Mouse (Mus musculus) intestine, postnatal 0 days (tissue): ENCODE measurements at regions not wholly inside any gene's neighbourhood (a gene's known extent, or its start where the extent isn't known, plus 50 kb on each side); places are given as distances from the start of the nearest gene placed in this dataset.

Experiments used
- ATAC-seq: fragments of 200-750 bp; cut with Nextera tagmentation; 2 replicates; pipeline ENCODE4 v1.8.0; 2017; ENCODE audit warnings: mild to moderate bottlenecking, moderate TSS enrichment, moderate library complexity
- H3K27ac ChIP-seq: fragments of 300-500 bp; sonication (generic); 2 replicates; pipeline ENCODE4 v1.5.1; 2014; ENCODE audit warnings: mild to moderate bottlenecking, low read depth, low read length, moderate library complexity
- H3K27me3 ChIP-seq: fragments of 300-500 bp; sonication (generic); replicated peaks from 2 replicates; pipeline ENCODE4 v1.6.1; 2014; ENCODE audit warnings: low read length, mixed read lengths; ENCODE audit not compliant: control insufficient read depth, insufficient read depth
- H3K36me3 ChIP-seq: fragments of 300-500 bp; sonication (generic); 2 replicates; pipeline ENCODE4 v1.6.1; 2014; ENCODE audit warnings: mild to moderate bottlenecking, moderate library complexity; ENCODE audit not compliant: control insufficient read depth, insufficient read depth
- H3K4me1 ChIP-seq: fragments of 300-500 bp; sonication (generic); replicated peaks from 2 replicates; pipeline ENCODE4 v1.6.1; 2014; ENCODE audit warnings: antibody characterized with exemption, low read length, mixed read lengths; ENCODE audit not compliant: control insufficient read depth, insufficient read depth
- H3K4me2 ChIP-seq: fragments of 300-500 bp; sonication (generic); replicated peaks from 2 replicates; pipeline ENCODE4 v1.6.1; 2014; ENCODE audit warnings: low read depth, mild to moderate bottlenecking, moderate library complexity
- H3K4me3 ChIP-seq: fragments of 300-500 bp; sonication (generic); 2 replicates; pipeline ENCODE4 v1.5.1; 2014; ENCODE audit warnings: low read depth, low read length
- H3K9ac ChIP-seq: fragments of 300-500 bp; sonication (generic); 2 replicates; pipeline ENCODE4 v1.6.1; 2014; ENCODE audit warnings: mild to moderate bottlenecking, low read depth, low read length
- H3K9me3 ChIP-seq: fragments of 300-500 bp; sonication (generic); 2 replicates; pipeline ENCODE4 v1.6.1; 2016; ENCODE audit warnings: mixed run types; ENCODE audit not compliant: control insufficient read depth
- CTCF ChIP-seq: sonication (generic); IDR thresholded peaks from 2 replicates; pipeline ENCODE4 v1.5.1; 2016; ENCODE audit warnings: low read depth, mild to moderate bottlenecking, control low read depth, antibody characterized with exemption, moderate library complexity
- WGBS: fragments of 180-500 bp; shearing (Covaris S2); extraction: QIAGEN DNeasy Blood & Tissue Kit; methylation state at CpG from one replicate; pipeline ENCODE4 v1.1.7; 2014; 5-methylcytosine and 5-hydroxymethylcytosine counted together

DNA sequence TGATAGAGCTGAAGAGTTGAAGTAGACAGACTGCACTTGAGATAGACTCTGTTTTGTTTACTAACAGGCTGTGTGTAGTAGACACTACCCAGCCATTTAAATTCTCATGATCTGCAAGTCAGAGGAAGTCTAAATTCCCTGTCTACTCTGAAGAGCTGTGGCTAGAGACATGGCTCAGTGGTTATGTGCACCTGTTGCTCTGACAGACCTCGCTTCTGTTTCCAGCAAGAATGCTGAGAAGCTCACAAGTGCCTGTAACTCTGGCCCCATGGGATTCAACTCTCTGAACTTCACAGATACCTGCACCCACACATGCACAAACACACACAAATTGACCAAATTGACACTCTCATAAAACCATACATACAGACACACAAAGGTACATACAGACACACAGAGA lies 543.4 kb upstream of the Intu start:
- Histone ChIP-seq H3K4me3 (no peak overlapping the region), H3K27me3 (no peaks in the 10 kb centered on the region), H3K9ac (no peak overlapping the region), H3K4me2 (no peak overlapping the region), H3K4me1 (no peaks in the 10 kb centered on the region), H3K27ac (no peak overlapping the region), H3K9me3 (no peaks in the 10 kb centered on the region), H3K36me3 (no peaks in the 10 kb centered on the region)
- WGBS, result 86% methylated on average over 1 of the region's 1 CpGs
- no peak for ATAC-seq
- TF ChIP-seq CTCF, result no peak

DNA sequence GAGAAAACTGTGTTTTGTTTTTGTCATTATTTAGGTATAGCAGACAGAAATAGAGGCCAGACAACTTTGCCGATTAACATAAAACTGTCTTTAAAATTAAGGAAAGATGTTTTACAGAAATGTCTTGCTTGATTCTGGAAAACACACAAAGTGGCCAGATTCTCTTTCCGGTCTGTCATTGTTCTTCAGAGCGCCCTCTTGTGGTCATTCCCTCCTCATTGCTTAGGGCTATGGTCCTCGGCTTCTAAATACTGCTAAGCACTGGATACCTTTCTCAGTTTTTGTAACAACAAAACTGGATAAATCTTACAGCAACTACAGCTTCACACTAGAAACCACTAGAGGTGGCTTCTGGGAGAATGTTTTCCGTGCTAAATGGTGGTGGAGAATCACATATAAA lies 532.5 kb upstream of the Intu start:
- no peak for ATAC-seq
- 40% methylated on average over 5 of the region's 5 CpGs for WGBS

DNA sequence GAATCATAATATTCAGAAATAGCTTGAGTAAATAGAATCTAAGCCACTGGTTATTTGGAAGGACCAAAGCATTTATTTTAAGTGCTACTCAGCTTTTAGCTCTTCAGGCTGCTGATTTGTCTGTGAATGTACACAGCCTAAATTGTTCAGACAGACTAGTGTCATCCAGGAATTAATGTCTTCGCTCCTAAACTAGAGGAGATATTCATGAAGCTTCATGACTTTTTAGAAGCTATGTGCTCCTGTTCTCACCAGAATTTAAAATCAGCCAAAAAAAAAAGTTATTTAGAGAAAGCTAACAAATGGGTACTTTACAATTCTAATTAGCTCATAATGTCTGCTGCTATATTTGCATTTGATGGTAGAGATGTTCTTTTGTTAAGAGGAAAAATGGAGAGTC lies 531.2 kb upstream of the Intu start:
- H3K4me2 ChIP-seq, result no peak overlapping the region
- H3K4me3 ChIP-seq, result no peak overlapping the region
- H3K36me3 ChIP-seq, result no peaks in the 10 kb centered on the region
- no peak for TF ChIP-seq CTCF
- H3K27me3 ChIP-seq, result no peaks in the 10 kb centered on the region
- H3K9me3 ChIP-seq, result no peaks in the 10 kb centered on the region
- H3K9ac ChIP-seq, result no peak overlapping the region
- 90% methylated on average over 1 of the region's 1 CpGs for WGBS
- ATAC-seq, result no peak
- no peaks in the 10 kb centered on the region for H3K4me1 ChIP-seq
- no peak overlapping the region for H3K27ac ChIP-seq

More for the DNA sequence above, 532.5 kb upstream of the Intu start:
- Histone ChIP-seq H3K36me3 (no peaks in the 10 kb centered on the region), H3K4me1 (no peaks in the 10 kb centered on the region), H3K4me2 (no peak overlapping the region), H3K27me3 (no peaks in the 10 kb centered on the region), H3K9ac (no peak overlapping the region), H3K4me3 (no peak overlapping the region), H3K9me3 (no peaks in the 10 kb centered on the region), H3K27ac (no peak overlapping the region)
- TF ChIP-seq CTCF, result peak; percentile 65

DNA sequence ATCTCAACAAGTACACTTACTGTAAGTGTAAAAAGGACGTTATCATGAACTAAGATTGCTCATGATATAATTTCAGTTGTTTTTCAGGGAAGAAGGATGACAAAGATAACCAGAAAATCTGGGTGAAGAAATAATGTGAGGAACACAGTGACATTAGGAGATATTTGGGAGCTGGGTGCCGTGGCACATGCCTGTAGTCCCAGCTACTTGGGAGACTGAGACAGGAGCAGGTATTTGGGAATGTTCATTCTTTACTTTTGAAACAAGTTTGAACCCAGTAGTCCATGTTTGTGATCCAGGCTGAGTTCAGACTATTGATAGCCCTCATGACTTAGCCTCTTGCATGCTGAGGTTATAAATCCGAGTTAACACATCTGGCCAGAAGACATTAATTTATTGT lies 528.2 kb upstream of the Intu start:
- Histone ChIP-seq H3K4me3 (no peak overlapping the region), H3K36me3 (no peaks in the 10 kb centered on the region), H3K9ac (no peak overlapping the region), H3K27me3 (no peaks in the 10 kb centered on the region), H3K9me3 (no peaks in the 10 kb centered on the region), H3K4me2 (no peak overlapping the region), H3K4me1 (no peaks in the 10 kb centered on the region), H3K27ac (no peak overlapping the region)
- no peak for ATAC-seq
- WGBS, result 77% methylated on average over 3 of the region's 3 CpGs
- no peak for TF ChIP-seq CTCF

DNA sequence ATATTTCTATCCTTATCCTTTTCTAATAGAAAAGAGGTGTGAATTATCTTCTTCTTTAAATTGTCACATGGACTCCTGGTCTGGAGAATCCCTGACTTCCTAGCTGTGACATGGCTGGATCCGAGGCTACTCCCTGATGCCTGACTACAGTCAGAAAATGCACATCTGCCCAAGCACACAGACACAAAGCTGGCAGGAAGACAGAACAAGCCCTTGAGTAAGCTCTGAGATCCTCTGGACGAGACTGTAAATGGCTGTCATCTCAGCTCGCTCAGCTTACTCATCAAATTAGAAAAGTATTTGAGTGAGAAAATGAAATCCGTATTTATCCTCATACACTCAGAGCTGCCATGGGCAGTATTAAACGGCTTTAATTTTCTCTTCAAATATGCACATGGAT lies 521.0 kb upstream of the Intu start:
- WGBS, result 76% methylated on average over 5 of the region's 5 CpGs
- H3K4me1 ChIP-seq, result no peaks in the 10 kb centered on the region

DNA sequence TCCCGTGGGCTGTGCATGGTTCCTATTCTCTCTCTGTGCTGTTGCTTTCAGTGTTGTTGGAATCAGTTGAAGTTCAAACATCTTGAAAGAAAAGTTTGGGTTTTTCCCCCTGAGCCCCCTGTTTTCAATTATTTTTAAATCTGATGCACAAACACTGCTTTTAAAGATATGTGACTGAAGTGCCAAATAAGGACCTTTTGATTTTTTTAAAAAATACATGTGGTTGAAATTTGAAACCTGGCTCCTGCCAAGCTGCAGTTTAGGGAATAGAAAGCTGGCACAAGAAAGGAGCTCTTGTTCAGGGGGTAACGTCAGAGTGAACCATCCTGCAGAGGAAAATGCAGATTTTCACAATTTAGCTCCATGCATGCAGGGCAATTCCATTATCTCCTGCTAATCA lies 509.4 kb upstream of the Intu start:
- H3K4me1 ChIP-seq, result no peaks in the 10 kb centered on the region
- WGBS, result 53% methylated on average over 2 of the region's 2 CpGs
- no peak overlapping the region for H3K27ac ChIP-seq
- H3K4me3 ChIP-seq, result no peak overlapping the region
- H3K36me3 ChIP-seq, result no peaks in the 10 kb centered on the region
- no peak overlapping the region for H3K9ac ChIP-seq
- TF ChIP-seq CTCF, result no peak
- H3K27me3 ChIP-seq, result no peaks in the 10 kb centered on the region
- H3K9me3 ChIP-seq, result no peaks in the 10 kb centered on the region
- ATAC-seq, result no peak
- H3K4me2 ChIP-seq, result no peak overlapping the region

More for the DNA sequence above, 521.0 kb upstream of the Intu start:
- Histone ChIP-seq H3K27ac (no peak overlapping the region), H3K27me3 (no peaks in the 10 kb centered on the region), H3K36me3 (no peaks in the 10 kb centered on the region), H3K9me3 (no peaks in the 10 kb centered on the region), H3K9ac (no peak overlapping the region), H3K4me2 (no peak overlapping the region), H3K4me3 (no peak overlapping the region)
- ATAC-seq, result no peak
- TF ChIP-seq CTCF, result no peak

DNA sequence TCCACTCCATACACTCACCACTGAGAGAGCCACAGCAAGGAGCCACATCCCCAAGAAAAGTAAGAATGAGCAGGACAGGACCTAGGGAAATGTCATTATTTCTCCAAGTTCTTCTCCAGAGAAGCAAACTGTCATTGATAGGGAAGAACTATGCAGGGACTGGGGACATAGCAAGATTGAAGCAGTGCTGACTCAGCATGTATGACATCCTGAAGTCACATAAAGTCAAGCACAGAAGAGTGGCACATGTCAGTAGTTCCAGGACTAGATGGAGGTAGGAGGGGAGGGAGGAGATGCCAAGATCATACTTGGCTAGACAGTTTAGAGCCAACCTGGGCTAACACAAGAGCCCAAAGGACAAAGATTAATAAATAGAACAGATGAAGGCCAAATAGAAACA lies 503.4 kb upstream of the Intu start:
- H3K4me1 ChIP-seq, result no peaks in the 10 kb centered on the region

More for the DNA sequence above, 503.4 kb upstream of the Intu start:
- TF ChIP-seq CTCF, result no peak
- Histone ChIP-seq H3K4me3 (no peak overlapping the region), H3K9ac (no peak overlapping the region), H3K4me2 (no peak overlapping the region), H3K36me3 (no peaks in the 10 kb centered on the region), H3K27me3 (no peaks in the 10 kb centered on the region), H3K9me3 (no peaks in the 10 kb centered on the region), H3K27ac (no peak overlapping the region)
- ATAC-seq, result no peak
